Mouse (Mus musculus) lung, postnatal 0 days (tissue): ENCODE results near the gene Ccp110.

ENCODE experiments used
- CTCF ChIP-seq: IDR thresholded peaks from 2 replicates; pipeline ENCODE4 v1.5.1; 2016; ENCODE audit warnings: antibody characterized with exemption, mild to moderate bottlenecking
- EP300 ChIP-seq: IDR thresholded peaks from 2 replicates; pipeline ENCODE4 v1.6.1; 2016; ENCODE audit warnings: antibody characterized with exemption, mild to moderate bottlenecking, control low read depth

DNA sequence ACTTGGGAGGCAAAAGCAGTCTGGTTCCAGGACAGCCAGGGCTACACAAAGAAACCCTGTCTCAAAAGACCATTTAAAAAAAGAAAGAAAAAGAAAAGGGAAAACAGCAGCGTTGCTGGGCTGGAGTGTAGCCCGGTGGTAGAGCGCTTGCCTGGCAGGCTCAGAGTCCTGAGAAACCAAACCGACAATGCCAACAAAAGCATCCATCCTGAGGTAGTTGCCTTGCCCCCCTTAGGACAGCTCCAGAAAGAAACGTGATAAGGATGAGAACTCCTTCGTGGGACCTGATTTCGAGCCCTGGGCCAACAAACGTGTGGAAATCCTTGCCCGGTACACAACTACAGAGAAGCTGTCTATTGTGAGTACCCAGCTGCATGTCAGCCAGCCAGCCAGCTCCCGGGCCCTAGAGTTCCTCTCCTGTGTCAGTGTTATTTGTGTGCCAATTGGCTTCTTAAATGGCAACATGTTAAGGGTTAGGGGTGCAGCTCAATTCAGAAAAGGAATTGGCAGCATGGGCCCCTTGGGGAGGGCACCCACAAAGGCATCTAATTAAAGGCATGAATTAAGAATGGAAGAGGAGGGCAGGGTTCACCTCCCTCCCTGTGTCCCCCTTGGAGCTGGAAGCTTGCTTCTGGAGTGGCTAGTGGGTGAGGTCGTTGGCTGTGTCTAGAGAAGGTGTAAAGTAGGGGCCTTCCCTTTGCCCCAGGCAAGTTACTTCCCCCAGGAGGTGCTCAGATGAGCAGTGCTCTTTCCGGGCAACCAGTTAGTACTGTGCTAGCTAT is 35.7 kb downstream of the Ccp110 start:
- TF ChIP-seq CTCF (no peak), EP300 (no peak)
